Mouse (Mus musculus): ENCODE measurements around the gene Map3k14.

- TF ChIP-seq GATA1 (IDR thresholded peaks at IDR 0.05; ENCODE audit: borderline replicate concordance, low read length) (no peak), FLI1 (IDR thresholded peaks at IDR 0.05; ENCODE audit: low read length) (no peak)
These were observed 47.3 kb downstream of the Map3k14 start for GRCm38 (mm10) chr11:103219995-103220394.

All from megakaryocyte, embryonic 14.5 days (primary cell).